Mouse (Mus musculus) embryo, embryonic 11.5 days (tissue): Measurements from ENCODE around the gene Nucks1.
"Not testable (repeated sequence)": the region's sequence is repeated elsewhere in the genome, so short reads cannot be mapped to it uniquely, and the experiment has no call there.

ENCODE experiments used
- DNase-seq: peaks from one replicate; pipeline ENCODE4 v3.0.0-alpha.2; 2012; ENCODE audit warnings: low read depth, low spot score

Nucks1 gene

GRCm38 (mm10) chr1:131910001-131910648 is at the start of gene Nucks1:
TSS of gene Nucks1 (plus strand) at chr1:131910534.
- DNase-seq = peak; percentile 99

- no peak for DNase-seq
Measured at GRCm38 (mm10) chr1:131861811-131862210, 48.5 kb upstream of the Nucks1 start.

- no peak for DNase-seq
Measured at GRCm38 (mm10) chr1:131865596-131865995, 44.7 kb upstream of the Nucks1 start.

GRCm38 (mm10) chr1:131866304-131866999 is 43.9 kb upstream of the Nucks1 start:
- DNase-seq = no peak

- DNase-seq = peak; percentile 81
Measured at GRCm38 (mm10) chr1:131867093-131867945, 43.0 kb upstream of the Nucks1 start, which contains the start of gene Rab29. TSS of gene Rab29 (plus strand) at chr1:131867224.

- peak; percentile 5 for DNase-seq
Measured at GRCm38 (mm10) chr1:131867946-131868290, 42.4 kb upstream of the Nucks1 start.

GRCm38 (mm10) chr1:131869561-131869960 is 40.8 kb upstream of the Nucks1 start:
- DNase-seq = no peak

- DNase-seq = no peak
Measured at GRCm38 (mm10) chr1:131872856-131873255, 37.5 kb upstream of the Nucks1 start.

GRCm38 (mm10) chr1:131879816-131880215 is 30.5 kb upstream of the Nucks1 start:
- DNase-seq = no peak

GRCm38 (mm10) chr1:131882787-131883186 is 27.5 kb upstream of the Nucks1 start:
- peak; percentile 7 for DNase-seq

- no peak for DNase-seq
Measured at GRCm38 (mm10) chr1:131886173-131886572, 24.2 kb upstream of the Nucks1 start.

GRCm38 (mm10) chr1:131886641-131887040 is 23.7 kb upstream of the Nucks1 start:
- DNase-seq = no peak

- no peak for DNase-seq
Measured at GRCm38 (mm10) chr1:131890043-131890658, 20.2 kb upstream of the Nucks1 start.

- DNase-seq = no peak
Measured at GRCm38 (mm10) chr1:131891436-131891835, 18.9 kb upstream of the Nucks1 start.

GRCm38 (mm10) chr1:131902679-131903078 is 7.7 kb upstream of the Nucks1 start:
- DNase-seq = no peak

GRCm38 (mm10) chr1:131903251-131903650 is 7.1 kb upstream of the Nucks1 start:
- no peak for DNase-seq

GRCm38 (mm10) chr1:131905497-131905896 is 4.8 kb upstream of the Nucks1 start:
- no peak for DNase-seq

- no peak for DNase-seq
Measured at GRCm38 (mm10) chr1:131908456-131908855, 1.9 kb upstream of the Nucks1 start.

GRCm38 (mm10) chr1:131909236-131909635 is 1.1 kb upstream of the Nucks1 start:
- DNase-seq = not testable (repeated sequence)

- peak; percentile 70 for DNase-seq
Measured at GRCm38 (mm10) chr1:131910674-131911558, 582 bp downstream of the Nucks1 start.

- DNase-seq = no peak
Measured at GRCm38 (mm10) chr1:131917634-131918033, 7.3 kb downstream of the Nucks1 start.
